Mouse (Mus musculus) E14TG2a.4 (cell line): ENCODE measurements around the gene Slc37a4.

Experiments used
- CTCF ChIP-seq: conservative IDR thresholded peaks from 2 replicates; pipeline ENCODE4 v1.5.1; 2014; ENCODE audit warnings: low read length
- NANOG ChIP-seq: IDR thresholded peaks from 2 replicates; pipeline ENCODE4 v1.6.1; 2014; ENCODE audit warnings: borderline replicate concordance, low read length, mixed read lengths
- POU5F1 ChIP-seq: IDR thresholded peaks from 2 replicates; pipeline ENCODE4 v1.6.1; 2014; ENCODE audit warnings: low read length, borderline replicate concordance

DNA sequence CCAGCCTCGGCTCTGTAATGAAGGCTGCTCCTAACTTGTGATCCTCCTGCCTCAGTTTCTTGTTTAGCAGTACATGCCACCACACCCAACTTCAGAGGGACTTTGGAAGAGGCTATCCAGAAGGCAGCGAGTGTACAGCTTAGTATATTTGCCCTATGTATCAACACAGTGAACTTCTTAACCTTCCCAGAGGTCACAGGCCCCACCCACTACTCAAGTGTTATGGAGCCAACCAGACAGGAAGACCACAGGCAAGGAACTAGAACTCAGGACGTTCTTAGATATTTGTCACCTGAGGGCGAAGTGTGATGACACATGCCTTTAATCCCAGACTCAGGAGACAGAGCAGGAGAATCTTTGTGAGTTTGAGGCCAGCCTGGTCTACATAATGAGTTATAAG, 49.0 kb upstream of the Slc37a4 start:
- TF ChIP-seq CTCF (no peak), NANOG (no peak), POU5F1 (no peak)
